Mouse (Mus musculus) heart, postnatal 36 days (tissue): Measurements from ENCODE around the gene Ptov1. TPM values are rescaled to one million over a fixed set of nuclear protein-coding genes. Genes with fewer than 3 reads are reported as not detected.
A peak's percentile ranks its signal among the peaks of the same experiment; 100 is the strongest.
"Not testable (repeated sequence)": the region's sequence is repeated elsewhere in the genome, so short reads cannot be mapped to it uniquely, and the experiment has no call there.

Source experiments
- DNase-seq, 2 experiments: peaks; one replicate each; pipeline ENCODE4 v3.0.0; 2021 to 2022
- intact Hi-C: fragments of 180-260 bp; cut with DNase I; formaldehyde crosslinking; loops from one replicate; pipeline ENCODE4 v1.15.1; 2025
- total RNA-seq, 2 experiments: library from RNA; stranded (reverse); gene quantifications; 2 replicates each; pipeline ENCODE4 v1.2.3; 2021

Ptov1 gene
- total RNA-seq, 2 experiments from 2014 or later = 158 to 183 TPM

DNA sequence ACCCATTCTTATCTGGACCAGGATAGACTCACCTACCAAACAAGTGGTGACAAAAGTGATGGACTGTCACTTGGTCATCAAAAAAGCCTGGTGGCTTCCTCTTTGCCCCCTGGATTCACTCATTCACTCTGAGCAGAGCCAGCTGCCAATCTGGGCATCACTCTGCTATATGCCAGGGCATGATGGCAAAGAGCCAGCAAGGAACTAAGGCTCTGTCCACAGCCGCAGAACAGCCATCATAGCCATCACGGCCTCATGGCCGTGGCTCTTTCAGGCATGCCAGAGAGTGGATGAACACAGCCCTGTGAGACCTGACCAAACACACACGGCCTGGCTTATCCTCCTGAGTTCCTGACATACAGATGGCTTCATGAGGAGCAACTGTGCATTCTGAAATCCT is 21.1 kb upstream of the Ptov1 start:
- intact Hi-C loops = no loop called here
- DNase-seq = no peak

DNA sequence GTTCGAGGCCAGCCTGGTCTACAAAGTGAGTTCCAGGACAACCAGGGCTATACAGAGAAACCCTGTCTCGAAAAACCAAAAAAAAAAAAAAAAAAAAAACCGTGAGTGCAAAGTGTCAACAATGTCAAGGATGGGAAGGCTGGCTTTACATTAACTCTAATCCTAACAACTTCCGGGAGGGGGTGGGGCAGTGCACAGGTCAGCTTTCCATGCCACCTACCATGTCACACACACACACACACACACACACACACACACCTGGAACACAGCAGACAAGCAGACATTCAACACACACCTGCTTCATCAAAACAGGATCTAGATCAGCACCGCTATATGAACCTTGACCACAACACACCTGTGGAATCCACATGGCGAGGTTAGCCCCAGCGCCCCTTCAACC is 20.6 kb upstream of the Ptov1 start:
- DNase-seq = no peak
- intact Hi-C loops = no loop called here

DNA sequence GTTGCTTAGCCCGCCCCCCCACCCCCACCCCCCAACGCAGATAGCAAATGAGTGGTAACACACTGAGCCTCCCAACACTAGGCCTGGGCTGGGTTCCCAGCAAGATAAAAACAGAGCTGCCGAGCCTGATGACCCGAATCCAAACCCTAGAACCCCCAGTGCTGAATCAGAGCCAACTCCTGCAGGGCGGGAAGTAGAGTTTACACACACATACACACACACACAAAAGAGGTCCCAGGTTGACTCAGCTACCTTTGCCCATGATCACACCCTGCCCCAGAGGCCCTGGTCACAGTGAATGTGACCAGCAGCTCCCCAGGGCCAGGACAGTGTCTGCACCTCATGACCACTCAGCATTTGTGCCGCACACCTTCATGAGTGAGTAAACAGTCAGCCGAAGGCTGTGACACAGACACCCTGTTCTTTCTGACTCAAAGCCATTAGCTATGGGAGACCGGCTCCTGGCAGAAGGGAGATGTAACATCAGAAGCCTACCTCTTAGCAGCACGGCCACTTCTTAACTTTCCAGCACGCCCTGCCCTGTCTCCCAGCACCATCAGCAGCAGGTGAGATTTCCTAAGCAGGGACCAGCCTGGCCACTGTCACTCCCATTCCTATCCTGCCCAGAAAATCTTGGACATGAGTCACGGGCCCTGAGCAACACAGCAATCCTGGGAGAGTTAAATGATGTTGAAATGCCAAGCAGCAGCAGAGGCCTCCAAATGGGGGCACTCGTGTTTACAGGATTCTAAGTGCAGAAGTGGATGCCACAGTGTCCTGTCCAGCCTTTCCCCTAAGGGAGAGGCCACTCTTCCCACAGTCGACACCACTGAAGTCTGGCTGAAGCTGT is 18.9 kb upstream of the Ptov1 start:
- no peak for DNase-seq
- intact Hi-C loops = no loop called here

DNA sequence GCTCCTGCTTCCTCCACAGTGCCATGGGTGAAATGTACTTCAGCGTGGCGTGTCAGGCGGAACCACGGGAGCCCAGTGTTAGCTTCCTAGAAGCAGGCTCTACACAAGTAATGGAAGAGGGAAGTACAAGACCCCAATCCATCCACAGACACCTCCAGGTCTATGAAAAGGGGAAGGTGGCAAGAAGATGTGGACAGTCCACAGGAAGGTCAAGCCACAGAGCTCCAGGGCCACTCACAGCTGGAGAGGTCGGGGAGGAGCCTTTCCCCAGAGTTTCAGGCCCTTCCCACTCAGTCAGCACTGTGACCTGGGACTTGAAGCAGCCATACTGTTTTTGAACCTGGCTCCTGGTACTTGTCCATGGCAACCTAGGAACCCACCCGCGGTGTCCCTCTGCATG is 17.4 kb upstream of the Ptov1 start:
- intact Hi-C loops = no loop called here
- DNase-seq = no peak

DNA sequence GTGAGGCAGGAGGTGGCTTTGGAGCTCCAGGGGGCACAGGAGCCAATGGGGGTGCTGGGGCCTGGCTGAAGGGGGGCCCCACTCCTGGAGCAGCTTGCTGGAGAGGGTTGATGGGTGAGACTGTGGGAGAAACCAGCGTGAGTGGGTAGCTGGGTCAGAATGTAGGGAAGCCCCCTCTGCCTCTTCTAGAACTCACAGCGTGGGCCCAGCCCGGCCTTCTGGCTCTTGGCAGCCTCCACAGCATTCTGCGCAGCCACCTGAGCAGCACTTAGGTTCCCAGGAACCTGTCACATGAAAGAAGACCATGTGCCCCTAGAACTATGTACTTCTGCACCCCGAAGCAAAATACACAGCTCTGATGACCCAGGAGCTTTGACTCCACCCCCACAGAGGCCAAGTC is 15.0 kb upstream of the Ptov1 start:
- no peak for DNase-seq
- intact Hi-C loops = no loop called here

DNA sequence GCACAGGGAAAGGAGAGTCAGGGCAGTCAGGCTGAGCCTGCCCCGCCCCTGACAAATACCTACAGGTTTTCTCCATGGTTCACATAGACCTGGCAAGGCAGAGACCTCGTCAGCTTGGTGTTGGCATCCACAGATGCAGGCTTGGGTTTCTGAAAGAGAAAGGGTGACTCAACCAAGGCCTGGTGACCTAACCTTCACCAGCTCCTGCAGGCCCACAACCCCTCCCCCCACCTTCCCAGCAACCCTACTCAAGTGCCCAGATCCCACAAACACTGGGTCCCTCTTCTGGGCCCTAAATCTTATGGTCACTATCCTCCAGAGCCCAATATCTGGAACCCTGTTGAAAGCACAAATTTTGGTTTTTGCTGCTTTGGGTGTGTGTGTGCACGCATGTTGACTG is 13.4 kb upstream of the Ptov1 start:
- DNase-seq = no peak
- intact Hi-C loops = no loop called here

DNA sequence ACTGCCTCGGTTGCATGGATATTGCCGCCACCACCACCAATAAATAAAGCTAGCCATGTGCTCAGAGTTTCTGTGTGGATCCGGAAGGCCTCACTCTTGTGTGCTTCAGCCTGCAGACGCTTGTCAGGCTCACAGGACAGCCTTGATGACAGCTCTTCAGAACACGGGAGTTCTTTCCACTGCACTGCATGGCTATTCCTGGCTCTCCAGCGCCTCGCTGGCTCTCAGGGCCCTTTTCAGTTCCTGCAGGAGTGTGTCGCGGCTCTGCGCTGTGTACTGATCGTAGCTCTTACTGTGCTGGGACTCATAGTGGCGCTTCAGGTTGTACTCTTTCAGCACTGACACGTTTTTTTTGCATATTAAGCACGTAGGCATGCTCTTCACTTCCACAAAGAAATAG is 8.2 kb upstream of the Ptov1 start:
- DNase-seq = no peak
- intact Hi-C loops = no loop called here

DNA sequence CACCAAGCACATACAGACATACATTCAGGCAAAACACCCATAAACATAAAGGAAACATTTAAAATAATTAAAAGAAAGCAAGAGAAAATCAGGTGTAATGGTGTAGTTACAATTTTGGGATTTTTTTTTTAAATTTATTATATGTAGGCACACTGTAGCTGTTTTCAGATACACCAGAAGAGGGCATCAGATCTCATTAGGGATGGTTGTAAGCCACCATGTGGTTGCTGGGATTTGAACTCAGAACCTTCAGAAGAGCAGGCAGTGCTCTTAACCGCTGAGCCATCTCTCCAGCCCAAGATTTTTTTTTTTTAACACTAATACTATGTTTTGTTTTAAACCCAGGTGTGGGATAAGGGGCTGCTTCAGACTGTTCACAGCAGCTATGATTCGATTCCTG is 2.2 kb upstream of the Ptov1 start:
- intact Hi-C loops, DNase-seq: not testable (repeated sequence)

DNA sequence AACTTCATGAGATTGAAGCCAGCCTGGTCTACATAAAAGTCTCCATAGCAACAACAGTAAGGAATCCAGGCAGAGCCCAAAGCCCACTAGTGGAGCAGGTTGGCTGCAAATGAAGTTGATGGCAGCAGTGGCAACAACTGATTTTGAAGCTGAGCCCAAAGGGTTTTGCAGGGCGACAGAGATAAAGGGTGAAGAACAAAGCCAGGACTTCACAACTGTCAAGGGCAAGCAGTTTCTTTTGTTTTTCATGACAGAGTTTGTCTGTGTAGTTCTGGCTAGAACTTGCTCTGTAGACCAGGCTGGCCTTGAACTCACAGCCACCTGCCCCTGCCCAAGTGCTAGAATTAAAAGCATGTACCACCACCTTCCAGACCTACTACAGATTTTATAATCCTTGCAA is 1.6 kb upstream of the Ptov1 start:
- intact Hi-C loops = no loop called here
- no peak for DNase-seq

DNA sequence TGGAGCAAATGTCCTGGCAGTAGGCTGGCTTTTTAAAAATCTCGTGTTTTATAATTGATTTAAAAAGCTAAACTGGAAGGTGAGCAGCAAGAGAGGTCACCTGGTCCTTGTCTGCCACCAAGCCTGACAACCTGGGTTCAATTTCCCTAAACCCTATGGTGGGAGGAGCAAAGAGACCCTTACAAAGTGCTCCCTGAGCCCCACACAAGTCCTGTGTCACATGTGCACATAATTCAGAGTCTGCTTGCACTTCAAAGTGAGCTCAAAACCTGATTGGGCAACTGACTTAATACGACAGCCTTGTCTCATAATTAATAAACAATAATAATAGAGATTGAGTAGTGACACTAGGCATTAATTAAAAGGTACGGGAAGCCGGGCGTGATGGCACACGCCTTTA is 1.0 kb upstream of the Ptov1 start:
- intact Hi-C loops = no loop called here
- DNase-seq = no peak

DNA sequence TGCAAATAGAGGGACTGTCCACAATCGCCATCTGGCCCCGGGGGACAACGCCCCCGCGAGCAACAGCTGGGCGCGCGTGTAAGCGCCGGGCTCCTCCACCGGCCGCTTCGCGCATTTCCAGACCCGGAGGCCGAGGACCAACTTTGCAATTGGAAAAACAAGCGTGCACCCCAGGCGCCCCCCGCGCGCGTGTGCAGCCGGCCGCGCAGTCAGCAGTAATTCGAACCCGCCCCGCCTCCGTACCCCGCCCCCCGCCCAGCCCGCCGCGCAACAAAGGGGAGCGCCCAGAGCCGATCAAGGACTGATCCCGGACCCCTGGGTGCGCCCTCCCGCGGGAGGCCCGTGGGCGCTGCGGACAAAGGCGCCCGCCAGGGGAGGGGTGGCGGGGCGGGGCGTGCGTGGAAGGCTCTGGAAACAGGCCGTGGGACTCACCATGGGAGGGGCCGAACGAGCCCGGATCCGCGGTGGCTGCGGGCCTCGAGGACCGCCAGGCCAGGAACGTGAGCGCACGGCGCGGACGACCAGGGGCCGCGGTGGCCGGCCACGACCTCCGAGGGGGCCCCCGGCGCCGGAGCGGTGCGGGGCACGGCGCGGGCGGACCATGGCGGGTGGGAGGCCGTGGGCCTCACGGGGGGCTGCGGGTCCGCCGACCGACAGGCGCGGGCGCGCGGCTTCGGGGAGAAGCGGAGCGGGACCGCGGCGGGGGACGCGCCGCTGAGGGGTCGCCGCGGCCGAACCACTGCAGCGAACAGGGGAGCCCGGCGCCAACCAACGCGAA is 480 bp downstream of the Ptov1 start:
- DNase-seq = peak; percentile 71 to 80

DNA sequence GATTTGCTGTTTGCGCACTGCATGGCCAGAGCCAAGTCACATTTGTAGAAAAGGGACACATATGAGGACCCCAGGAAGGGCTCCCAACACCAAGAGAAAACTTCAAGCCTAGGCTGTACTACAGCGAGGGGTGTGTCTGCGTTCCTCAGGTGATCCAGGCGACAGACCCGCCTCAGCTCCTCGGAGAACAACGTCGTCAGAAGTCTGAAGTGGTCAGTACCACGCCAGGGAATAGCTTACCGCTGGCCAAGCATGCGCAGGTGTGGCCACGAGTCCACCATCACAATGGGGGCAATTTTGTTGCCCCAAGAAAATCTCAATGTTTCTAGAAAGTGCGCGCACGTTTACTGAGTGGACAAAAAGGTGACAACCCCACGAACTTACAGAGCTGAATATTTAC is 1.1 kb downstream of the Ptov1 start:
- intact Hi-C loops = loop anchor here (2.0 kb wide), 1 partner anchor 14 kb away; no protein-coding TSS in a partner anchor
- DNase-seq = no peak

More for the DNA sequence above, 480 bp downstream of the Ptov1 start:
- intact Hi-C loops = loop anchor here (2.0 kb wide), 1 partner anchor 14 kb away; no protein-coding TSS in a partner anchor

DNA sequence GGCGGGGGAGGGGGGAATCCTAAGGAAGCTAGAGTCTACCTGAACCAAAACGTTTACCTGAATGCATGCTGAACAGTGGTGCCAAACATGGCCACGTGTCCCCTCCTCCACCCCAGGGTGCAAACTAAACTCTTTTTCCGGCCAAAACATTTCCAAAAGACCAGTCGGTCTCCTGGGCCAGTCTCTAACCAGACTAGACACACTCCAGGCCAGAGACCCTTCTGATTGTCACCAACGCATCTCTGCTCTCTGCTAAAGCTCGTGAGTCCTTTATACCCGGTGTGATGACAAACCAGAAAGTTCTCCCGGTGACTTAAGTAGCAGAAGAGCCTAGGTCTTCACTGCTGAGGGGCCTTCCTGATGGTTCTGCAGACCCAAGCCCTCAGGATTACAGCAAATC is 1.8 kb downstream of the Ptov1 start:
- no peak for DNase-seq
- intact Hi-C loops = loop anchor here (2.0 kb wide), 1 partner anchor 13 kb away; no protein-coding TSS in a partner anchor

DNA sequence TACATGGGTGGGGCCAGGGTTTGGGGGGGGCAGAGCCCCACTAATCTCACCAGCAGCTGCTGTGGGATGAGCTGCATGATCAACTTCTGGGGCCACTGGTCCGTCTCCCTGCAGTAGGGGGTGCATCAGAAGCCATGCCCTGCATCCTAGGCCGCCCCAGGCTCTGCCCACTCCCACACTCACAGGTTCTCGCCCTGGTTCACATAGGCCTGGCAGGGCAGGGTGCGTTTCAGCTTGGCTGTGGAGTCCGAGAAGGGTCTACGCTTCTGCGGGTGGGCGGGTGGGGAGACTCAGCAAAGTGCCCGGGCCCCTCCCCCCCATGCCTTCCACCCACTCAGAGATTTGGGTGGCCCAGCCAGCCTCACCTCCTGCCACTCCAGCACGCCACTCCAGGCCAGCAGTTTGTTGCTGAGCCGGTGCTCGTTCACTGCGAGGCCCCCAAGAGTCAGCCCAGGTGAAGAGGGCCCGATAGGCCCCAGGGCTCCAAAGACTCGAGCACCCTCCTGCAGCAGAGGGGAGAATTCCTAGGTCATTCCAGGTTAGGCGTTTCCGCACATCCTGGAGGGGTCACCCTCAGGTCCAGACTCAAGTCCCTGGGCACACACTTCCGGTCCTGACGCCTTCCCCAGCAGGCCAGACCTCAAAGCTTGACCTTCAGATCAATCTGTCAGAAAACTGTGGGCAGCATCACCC is 2.4 kb downstream of the Ptov1 start:
- intact Hi-C loops = no loop called here
- DNase-seq = no peak

DNA sequence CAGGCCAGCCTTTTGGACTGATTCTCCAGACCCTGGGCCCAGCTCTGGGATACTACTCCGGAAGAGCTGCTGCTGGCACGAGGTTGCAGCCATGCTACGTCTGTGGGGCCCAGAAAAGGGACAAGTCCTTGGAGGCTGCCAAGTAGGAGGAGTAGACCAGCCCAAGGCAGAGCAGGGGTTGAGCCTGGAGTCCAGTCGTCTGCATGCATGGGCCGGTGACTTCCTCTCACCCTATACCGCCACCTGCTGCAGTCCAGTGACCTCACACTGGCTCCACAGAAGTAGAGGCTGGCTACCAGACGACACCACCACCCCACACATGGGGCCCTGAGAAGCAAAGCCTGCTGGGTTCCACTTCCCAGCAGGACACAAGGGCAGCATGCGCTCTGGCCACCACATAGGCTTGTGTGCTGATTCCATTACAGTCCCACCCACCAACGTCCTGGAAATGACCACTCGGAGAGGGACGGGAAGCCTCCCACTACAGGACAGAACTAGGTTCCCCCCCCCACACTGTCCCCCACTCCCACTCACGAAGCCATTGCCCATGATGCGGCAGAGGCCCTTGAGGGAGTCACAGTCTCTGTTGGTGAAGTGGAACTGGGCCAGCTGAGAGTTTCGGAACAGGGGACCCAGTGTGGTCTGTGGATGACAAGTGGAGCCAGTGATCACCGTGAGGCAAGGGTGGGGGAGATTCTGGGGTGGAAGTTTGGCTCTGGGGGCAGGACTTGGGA is 3.1 kb downstream of the Ptov1 start:
- intact Hi-C loops = no loop called here
- peak; percentile 68 for DNase-seq

DNA sequence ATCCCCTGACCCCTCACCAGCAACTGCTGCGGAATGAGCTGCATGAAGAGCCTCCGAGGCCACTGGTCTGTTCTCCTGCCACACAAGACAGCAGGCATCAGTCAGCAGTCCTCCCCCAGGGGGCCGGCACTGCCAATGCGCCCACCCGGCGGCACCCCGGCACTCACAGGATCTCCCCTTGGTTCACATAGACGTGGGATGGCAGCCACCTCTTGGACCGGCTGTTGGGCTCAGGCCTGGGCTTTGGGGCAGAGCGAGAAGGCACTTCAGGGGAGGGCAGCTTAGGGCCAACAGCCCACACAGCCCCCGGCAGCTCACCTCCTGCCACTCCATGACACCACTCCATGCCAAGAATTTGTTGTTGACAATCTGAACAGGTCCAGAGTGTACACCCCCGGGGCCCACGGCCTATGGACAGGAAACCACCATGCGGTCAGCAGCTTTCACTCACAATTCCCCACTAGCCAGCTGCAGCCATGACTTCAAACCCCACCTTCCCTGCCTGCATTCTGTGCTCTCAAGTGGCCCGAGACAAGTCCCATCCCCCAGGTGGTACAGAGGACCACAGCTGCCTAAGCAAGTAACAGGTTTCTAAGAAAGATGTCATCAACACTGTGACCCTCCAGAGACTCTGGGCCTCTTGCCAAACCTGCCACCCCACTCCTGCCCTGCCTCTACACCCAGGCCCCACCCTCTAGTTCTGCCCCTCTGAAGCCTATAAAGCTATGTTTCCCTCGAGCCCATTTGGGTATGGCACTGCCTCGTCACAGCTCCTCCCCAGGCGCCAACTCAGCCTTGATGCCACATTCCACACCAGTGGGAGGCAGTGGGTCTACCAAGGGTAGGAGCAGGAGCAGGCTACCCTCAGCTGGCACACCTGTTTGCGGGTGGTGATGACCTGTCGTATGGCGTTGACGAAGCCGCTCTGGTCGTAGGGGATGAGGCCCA is 4.7 kb downstream of the Ptov1 start:
- intact Hi-C loops = no loop called here

DNA sequence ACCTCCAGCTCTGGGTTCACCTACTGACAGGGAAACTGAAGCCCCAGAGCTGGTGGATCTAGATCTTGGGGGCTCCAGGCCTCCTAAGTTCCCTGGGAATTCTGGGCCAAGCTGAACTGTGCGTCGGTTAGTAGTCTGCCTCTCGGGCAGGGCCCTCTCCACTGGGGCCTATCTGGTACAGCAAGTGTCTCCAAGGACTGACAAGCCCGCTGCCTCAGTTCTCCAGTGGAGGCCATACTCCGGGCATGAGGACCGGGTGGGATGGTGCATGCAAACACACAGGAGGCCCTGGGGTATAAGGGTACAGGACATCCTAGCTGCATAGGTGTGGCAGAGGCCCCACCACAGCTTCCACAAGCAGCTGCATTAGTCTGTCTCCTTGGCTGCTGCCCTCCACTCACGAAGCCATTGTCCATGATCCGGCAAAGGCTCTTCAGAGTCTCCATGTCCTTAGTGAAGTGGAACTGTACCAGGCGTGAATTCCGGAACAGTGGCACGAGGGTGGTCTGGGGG is 5.5 kb downstream of the Ptov1 start:
- intact Hi-C loops = no loop called here
- no peak for DNase-seq

More for the DNA sequence above, 4.7 kb downstream of the Ptov1 start:
- DNase-seq = no peak

DNA sequence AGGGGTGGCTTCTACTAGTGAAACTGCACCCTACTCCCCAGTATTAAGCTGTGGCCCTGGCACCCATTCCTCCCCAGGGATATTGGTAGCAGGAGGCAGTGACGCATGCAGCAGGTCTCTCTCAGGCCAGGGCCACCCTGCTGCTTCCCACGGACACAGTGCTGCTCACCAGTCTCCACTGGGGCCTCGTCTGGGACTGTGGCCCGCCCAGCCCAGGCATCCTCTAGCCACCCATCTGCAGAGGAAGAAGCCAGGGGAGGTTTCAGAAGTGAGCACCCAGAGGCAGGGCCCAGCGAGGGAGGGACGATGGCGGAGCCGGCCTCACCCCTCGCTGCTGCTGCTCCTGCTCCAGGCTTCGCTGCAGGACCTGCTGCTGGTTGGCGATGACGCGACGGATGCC is 6.4 kb downstream of the Ptov1 start:
- intact Hi-C loops = no loop called here
- no peak for DNase-seq

DNA sequence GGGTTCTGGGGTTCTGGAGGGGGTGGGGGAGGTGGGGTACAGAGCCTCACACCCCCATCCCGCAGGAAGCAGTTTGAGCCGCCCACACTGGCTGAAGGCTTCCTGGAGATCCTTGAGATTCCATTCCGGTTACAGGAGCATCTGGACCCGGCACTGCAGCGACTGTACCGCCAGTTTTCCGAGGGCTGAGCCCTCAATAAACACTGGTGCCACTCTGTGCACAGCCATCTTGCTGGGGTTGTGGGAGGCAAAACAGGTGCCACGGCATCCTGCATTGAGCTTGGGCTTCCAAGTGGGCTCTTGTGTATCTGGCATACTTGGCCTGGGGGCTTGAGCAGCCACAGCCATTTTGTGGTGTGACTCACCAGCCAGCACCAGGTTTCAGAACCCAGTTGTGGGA is 7.2 kb downstream of the Ptov1 start:
- intact Hi-C loops = no loop called here

More for the DNA sequence above, 7.2 kb downstream of the Ptov1 start:
- DNase-seq = no peak
